Mouse (Mus musculus): ENCODE measurements around the gene Hlcs. TPM values are rescaled to one million over a fixed set of nuclear protein-coding genes. Genes with fewer than 3 reads are reported as not detected.

Hlcs gene
- total RNA-seq, 2 experiments from 2014 or later = 6.0 to 6.3 TPM

DNA sequence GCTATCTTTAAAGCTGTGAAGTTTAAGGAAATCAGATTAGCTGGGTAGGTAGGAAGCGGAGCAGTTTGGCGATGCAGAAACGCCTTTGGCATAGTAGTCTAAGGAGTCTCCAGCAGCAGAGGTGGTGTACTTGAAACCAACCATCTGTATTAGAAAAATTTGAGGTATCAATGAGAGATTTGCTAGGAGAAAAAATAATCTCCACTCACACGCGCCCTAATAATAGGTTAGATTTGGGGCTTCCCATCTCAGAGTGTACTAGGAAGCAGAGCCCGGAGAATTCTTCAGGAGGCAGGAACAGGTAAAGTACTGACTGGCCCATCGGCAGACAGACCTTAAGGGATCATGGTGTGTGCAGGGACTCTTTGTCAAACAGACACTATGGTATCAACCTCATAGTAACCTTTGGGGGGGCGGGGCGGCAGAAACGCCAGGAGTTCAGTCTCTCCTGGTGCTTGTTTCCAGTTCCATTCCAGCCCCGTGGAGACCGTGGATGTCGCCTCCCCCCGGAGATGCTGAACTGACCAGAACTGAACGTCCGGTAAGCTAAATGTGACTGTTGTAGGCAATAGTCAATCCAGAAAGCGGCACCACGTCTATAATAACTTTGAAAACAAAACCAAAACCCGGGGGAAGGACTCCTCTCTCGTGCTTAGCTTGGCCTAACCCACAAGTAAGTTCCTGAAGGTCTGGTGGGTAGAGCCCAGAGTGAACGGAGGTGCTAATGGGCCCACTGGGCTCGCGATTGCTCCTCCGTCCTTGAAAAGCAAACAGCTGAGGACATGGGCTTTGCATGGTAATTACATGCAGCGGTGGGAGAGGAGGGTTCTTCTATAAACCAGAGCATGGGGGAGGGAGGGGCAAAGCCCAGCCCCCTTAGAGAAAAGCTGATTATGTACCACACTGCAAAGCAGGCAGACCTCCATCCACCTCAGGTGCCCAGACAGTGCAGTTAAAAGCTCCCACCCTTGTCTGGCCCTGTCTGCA, 15.8 kb upstream of the Hlcs start:
- intact Hi-C loops (cut with DNase I) = no loop called here
- DNase-seq = no peak

- peak; percentile 70 for DNase-seq
- intact Hi-C loops (cut with DNase I) = no loop called here
Measured at GRCm38 (mm10) chr16:94327781-94328711, 14.7 kb upstream of the Hlcs start, which contains the start of gene Ripply3. TSS of gene Ripply3 (plus strand) at chr16:94328420.

- DNase-seq = no peak
- intact Hi-C loops (cut with DNase I) = no loop called here
Measured at GRCm38 (mm10) chr16:94326008-94326407, 12.6 kb upstream of the Hlcs start.

- intact Hi-C loops (cut with DNase I) = no loop called here
- no peak for DNase-seq
Measured at GRCm38 (mm10) chr16:94323681-94324080, 10.3 kb upstream of the Hlcs start.

GRCm38 (mm10) chr16:94320223-94320622, 6.9 kb upstream of the Hlcs start:
- intact Hi-C loops (cut with DNase I) = no loop called here
- DNase-seq = no peak

- DNase-seq = no peak
- intact Hi-C loops (cut with DNase I) = no loop called here
Measured at GRCm38 (mm10) chr16:94317752-94318151, 4.4 kb upstream of the Hlcs start.

DNA sequence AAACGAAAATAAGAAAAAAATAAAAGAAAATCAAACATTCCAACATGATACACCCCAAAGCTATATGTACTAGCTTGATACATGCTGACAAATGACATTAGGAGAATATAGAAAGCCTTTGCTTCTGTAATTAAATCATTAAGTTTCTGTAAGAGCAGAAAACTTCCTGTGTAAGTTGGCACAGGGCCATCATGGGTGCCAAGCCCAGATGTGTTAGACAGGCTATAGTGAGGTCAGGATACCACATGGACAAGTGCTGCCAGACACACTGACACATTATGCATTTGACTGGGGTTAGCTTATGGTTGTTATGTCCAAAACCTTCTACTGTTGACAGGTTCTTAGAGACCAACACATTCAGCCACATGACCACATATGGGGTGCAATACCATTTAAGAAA, 1.8 kb upstream of the Hlcs start:
- intact Hi-C loops (cut with DNase I) = no loop called here
- DNase-seq = no peak

DNA sequence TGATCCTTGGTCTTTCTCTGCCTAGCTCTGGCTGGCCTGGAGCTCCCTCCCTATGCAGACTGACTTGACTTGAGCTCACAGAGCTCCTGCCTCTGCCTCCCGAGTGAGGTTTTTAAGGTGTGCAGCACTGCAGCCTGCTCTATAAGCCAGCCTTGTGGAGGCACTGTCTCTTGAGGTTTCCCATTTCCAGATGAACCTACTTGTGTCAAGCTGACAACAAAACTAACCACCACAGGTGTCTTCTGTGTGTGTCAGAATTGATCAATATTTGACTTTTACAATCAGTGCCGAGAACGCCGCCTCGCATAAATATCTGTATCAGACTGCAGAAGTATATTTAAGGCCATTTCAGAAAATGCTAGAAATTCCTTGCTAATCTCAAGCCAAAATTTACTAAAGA, 1.3 kb upstream of the Hlcs start:
- intact Hi-C loops (cut with DNase I) = loop anchor here (5.0 kb wide), 1 partner anchor 42 kb away; no protein-coding TSS in a partner anchor
- DNase-seq = no peak

DNA sequence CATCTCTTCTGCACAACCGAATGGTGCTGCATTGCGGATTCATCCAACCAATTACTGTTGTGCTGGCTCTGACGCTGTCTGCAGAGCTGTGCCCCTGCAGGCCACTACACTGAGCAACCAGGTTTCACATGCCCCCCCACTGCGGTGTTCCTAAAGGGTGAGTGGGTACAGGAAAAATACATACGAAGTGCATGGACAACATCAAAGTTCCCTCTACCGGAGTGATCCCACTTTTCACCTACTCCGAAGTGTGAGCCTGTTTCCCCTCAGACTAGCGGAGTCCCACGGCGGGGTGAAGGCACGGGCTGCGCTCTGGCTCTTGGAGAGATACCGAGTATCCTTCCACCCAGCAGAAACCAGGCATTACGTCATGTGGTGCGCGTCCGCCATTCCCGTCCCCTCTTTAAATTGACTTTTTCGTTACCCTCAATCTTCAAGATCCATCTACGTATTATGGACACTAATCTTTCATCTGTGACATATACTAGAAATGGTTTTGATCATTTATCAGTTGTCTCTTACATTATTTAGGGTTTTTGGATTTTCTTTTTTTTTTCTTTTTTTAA, 625 bp downstream of the Hlcs start:
- intact Hi-C loops (cut with DNase I) = loop anchor here (2.0 to 5.0 kb wide), 2 partner anchors 40 to 58 kb away; partner anchors contain the start of genes Pigp and Ttc3
- DNase-seq = peak; percentile 75 to 82

- DNase-seq = no peak
- intact Hi-C loops (cut with DNase I) = loop anchor here (2.0 to 5.0 kb wide), 2 partner anchors 40 to 59 kb away; partner anchors contain the start of genes Pigp and Ttc3
Measured at GRCm38 (mm10) chr16:94311931-94312330, 1.4 kb downstream of the Hlcs start.

DNA sequence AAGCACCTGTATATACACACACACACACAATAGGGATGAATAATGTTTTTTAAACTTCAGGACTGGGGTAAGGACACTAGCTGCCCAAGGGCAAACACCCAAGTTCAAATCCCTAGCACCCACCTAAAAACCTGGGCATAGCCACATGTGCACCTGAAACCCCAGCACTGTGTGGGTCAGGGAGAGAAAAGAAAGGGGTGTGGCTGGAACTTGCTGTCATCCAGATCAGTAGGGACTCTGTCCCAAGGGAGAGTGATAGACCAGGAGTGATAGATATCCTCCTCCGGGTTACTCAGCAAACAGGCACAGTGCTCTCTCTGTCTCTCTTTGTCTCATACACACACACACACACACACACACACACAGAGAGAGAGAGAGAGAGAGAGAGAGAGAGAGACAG, 2.0 kb downstream of the Hlcs start:
- no peak for DNase-seq
- intact Hi-C loops (cut with DNase I) = loop anchor here (5.0 kb wide), 1 partner anchor 39 kb away; no protein-coding TSS in a partner anchor

DNA sequence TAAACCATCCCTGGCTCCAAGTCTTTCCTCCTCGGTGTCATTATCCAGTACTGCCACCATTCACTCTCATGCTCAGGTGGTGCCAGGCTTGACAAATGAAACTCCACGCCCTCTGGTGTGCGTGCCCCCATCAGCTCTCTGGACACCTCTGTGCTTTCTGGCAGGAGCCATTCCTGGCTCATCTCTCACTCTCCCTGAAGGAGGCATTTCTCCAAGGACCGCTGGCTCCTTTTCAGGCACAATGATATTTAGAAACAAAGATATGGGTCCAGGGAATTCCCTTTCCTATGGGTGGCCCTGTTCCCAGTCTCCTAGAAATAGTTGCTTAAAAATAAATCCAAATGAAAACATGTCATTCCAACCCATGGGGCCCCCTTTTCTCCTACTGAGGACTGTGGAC, 4.3 kb downstream of the Hlcs start:
- intact Hi-C loops (cut with DNase I) = no loop called here
- DNase-seq = peak; percentile 44 to 55

DNA sequence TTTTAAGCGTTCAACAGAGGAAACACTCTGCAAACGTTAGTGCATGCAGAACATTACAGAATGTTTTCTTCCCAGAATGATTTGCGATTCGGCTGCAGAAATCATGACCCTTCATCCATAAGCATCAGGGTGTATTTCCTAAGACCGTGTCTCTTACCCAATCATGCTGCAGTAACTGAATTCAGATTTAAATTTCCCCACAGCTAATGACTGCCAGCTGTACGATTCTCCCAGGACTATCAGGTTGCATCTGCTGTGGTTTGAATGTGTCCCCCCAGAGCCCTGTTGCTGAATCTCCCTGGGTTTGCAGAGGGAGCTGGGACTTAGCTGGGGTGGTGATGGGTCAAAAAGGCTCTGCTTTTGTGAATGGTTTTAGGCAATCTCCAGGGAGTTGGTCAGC, 5.4 kb downstream of the Hlcs start:
- DNase-seq = no peak
- intact Hi-C loops (cut with DNase I) = no loop called here

DNA sequence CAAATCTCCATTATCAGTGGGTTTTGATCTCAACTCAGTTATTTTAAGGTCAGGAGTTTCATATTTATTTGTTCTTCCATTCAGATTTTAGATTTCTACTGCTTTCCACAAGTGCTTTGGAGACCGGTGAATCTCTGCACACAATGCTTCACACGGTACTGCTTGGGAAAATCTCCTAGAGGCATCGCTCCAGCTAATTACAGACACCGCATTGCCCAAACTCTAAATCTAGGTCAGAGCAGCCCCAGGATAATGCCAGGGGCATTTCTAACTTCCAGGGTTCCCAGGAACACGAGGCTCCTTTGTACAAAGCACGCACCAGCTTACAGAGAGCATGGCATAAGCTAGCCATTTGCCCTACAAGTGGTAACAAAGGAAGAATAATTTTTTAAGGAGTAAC, 5.8 kb downstream of the Hlcs start:
- intact Hi-C loops (cut with DNase I) = no loop called here
- no peak for DNase-seq

DNA sequence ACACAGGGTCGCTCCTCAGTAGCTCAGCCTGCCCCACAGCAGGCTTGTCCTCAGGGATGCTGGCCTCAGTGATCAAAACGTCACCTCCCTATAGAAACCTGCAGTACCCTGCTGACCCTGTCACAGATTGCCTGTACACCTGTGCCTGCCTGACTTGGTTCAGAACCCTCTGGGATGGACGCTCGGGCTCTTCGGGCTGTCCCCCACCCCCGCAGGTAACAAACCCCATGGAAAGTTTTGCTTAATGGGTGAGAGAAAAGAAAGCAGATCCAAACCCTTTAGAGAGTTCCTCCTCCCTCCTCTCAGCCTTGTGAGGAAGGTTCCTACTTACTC, 10.2 kb downstream of the Hlcs start:
- intact Hi-C loops (cut with DNase I) = no loop called here
- DNase-seq = no peak

- intact Hi-C loops (cut with DNase I) = no loop called here
- DNase-seq = peak; percentile 13 to 32
Measured at GRCm38 (mm10) chr16:94302274-94303202, 10.8 kb downstream of the Hlcs start.

- DNase-seq = no peak
- intact Hi-C loops (cut with DNase I) = no loop called here
Measured at GRCm38 (mm10) chr16:94301696-94302095, 11.7 kb downstream of the Hlcs start.

DNA sequence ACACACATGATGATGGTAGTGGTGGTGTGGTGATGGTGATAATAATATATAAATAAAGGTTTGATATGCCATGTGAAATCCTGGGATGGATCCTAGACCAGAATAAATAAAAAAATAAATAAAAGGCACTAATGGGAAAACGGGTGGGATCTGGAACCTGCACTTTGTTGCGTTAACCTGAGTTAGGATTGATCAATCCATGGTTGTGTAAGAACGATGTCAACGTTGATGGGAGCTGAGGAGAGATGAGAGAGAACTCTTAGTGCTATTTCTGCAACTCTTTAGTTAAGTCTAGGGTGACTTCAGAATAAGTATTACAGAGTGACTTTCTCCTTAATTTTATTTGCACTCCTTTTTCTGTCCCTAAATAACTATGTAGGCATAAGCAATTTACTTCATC, 12.2 kb downstream of the Hlcs start:
- intact Hi-C loops (cut with DNase I) = no loop called here
- no peak for DNase-seq

DNA sequence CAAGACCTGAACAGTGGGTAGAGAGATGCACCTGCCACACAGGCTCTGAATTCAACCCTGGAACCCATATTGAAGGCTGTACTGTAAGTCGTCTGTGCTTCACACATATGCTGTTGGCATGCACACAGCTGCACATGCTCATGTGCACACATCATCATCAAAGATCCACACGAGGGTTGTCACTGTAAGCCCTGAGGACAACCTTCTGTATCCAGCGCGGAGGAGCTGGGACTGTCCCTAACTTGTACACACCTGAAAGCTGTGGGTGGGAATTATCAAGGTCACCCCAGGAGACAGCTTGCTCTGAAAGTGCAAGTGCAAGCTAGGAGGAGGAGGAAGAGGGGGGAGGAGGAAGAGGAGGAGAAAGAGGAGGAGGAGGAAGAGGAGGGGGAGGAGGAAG, 14.2 kb downstream of the Hlcs start:
- intact Hi-C loops (cut with DNase I) = no loop called here
- DNase-seq = no peak

DNA sequence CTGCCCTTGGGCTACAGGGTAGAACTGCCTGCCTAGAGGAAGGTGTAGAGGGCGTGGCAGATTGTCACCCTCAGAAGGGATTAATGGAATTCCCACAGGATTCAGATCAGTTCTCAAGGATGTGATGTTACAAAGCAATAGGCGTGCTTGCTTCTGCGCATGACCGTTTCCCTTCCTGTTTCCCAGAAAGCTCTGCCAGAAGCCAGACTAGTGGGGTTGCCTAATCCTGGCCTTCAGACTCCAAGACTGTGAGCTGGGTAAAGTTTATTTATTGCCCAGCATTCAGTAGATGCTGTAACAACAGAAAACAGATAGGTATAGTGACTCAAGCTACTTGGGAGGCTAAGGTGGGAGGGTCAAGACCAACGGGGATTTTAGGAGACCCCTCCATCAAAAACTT, 15.3 kb downstream of the Hlcs start:
- intact Hi-C loops (cut with DNase I) = no loop called here

More for the DNA sequence above, 15.3 kb downstream of the Hlcs start:
- no peak for DNase-seq

Data from heart, postnatal 14 days (tissue).